Mouse (Mus musculus): ENCODE measurements around the gene Atp1a4.

- no peak for TF ChIP-seq CTCF (IDR thresholded peaks at IDR 0.05; ENCODE audit: control insufficient read depth, insufficient read depth, insufficient replicate concordance, low read depth, low read length)
- TF ChIP-seq POLR2A (IDR thresholded peaks at IDR 0.05; ENCODE audit: control insufficient read depth, low read depth, low read length): no peak
These were observed 17.1 kb downstream of the Atp1a4 start for GRCm38 (mm10) chr1:172240945-172241708.

All from testis, adult 2 months (tissue).